Mouse (Mus musculus) testis, adult 2 months (tissue): ENCODE data around the gene Dst.

Experiments used
- CTCF ChIP-seq: fragments of 200-500 bp; IDR thresholded peaks from 2 replicates; pipeline ENCODE4 v1.5.1; 2012; ENCODE audit warnings: low read depth, mild to moderate bottlenecking, inconsistent platforms, low read length, moderate library complexity; ENCODE audit not compliant: control insufficient read depth, insufficient read depth, insufficient replicate concordance
- POLR2A ChIP-seq: fragments of 200-500 bp; IDR thresholded peaks from 2 replicates; pipeline ENCODE4 v1.6.1; 2012; ENCODE audit warnings: low read depth, mild to moderate bottlenecking, inconsistent platforms, low read length, moderate library complexity; ENCODE audit not compliant: control insufficient read depth

- TF ChIP-seq CTCF (no peak), POLR2A (no peak)
These were observed 188.9 kb downstream of the Dst start for GRCm38 (mm10) chr1:34096923-34097322.
